In the genomic region with DNA sequence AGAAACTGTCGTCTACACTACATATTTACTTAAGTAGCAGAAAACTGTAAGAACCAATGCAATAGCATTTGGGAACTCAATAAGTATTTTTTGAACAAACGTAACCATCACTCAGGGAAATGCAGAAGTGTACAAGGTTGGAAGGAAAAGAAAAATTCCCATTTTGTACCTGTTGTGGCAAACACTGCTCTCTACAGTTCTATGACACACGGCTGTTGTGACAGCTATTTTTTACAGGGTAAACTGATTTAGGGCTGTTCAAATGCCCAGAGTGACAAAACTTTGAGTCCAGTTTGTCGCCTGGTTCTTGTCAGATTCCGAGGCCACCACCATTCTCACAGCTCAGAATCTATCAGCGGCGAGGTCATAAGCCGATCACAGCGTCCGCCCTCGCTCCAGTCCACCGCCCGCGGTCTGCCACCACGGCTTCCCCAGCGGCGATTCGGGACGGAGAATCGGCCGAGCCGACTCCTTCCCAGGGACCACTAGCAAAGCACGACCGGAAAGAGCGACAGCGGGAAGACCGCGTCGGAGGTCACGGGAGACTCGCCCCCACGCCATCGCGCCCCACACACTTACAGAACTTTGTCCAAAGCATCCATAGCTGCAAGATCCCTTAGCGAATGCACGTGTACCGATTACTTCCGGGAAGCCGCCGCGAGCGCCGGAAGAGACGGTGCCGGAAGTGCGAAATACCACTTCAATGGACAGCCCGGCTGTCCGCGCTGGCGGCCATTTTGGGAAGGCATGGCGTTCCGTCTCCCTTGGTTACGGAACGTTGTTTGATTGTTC, we compare ENCODE assay signal across 8 mouse cellular contexts. TPM values are rescaled to one million over a fixed set of nuclear protein-coding genes. Genes with fewer than 3 reads are reported as not detected.
DNase-seq lines count a peak whose midpoint lies in the region; ATAC-seq lines count a peak whose summit lies in the region.

Gene Rpf2, minus strand, starts transcription at position 663 of the 792 bp plus-strand sequence.

- H3K4me2 ChIP-seq in hindbrain, embryonic 13.5 days = peak within 1 kb of the TSS; percentile 70

- no peaks in the 10 kb centered on the region for H3K9me3 ChIP-seq in hindbrain, embryonic 13.5 days

- WGBS in hindbrain, embryonic 13.5 days = under 1% methylated on average over 54 of the region's 54 CpGs

- H3K4me3 ChIP-seq in hindbrain, embryonic 13.5 days = peak within 1 kb of the TSS; percentile 78

- peaks cover 62% of the 10 kb centered on the region for H3K36me3 ChIP-seq in hindbrain, embryonic 13.5 days

- H3K4me1 ChIP-seq in hindbrain, embryonic 13.5 days (replicated peaks) = peaks cover 16% of the 10 kb centered on the region

- peak; percentile 96 for ATAC-seq in hindbrain, embryonic 13.5 days (ENCODE audit: low FRiP score)

- H3K27me3 ChIP-seq in hindbrain, embryonic 13.5 days = no peaks in the 10 kb centered on the region

- H3K27ac ChIP-seq in hindbrain, embryonic 13.5 days = peak within 1 kb of the TSS; percentile 88

- peak within 1 kb of the TSS; percentile 78 for H3K9ac ChIP-seq in hindbrain, embryonic 13.5 days

- peak; percentile 93 for DNase-seq in R1 (ENCODE audit: low read depth, low spot score)
- peak; percentile 87 to 90 for DNase-seq in cerebellum, postnatal 10 days
- peak; percentile 69 to 75 for DNase-seq in frontal cortex, postnatal 14 days (ENCODE audit: low spot score in 2 of 2)
- DNase-seq in left cerebral cortex, adult 11 months (ENCODE audit: low spot score) = peak; percentile 66
- DNase-seq in lung, postnatal 4 days = peak; percentile 85 to 90
- DNase-seq in retina, postnatal 7 days (ENCODE audit: low read depth, low spot score) = peak; percentile 83
- DNase-seq in urinary bladder, postnatal 14 days (ENCODE audit: low spot score) = peak; percentile 81

RNA-seq across cellular contexts. Expression of gene Rpf2, which starts in this region (rescaled TPM):
- 72.6 and 81.7 TPM in 2 replicates for polyA plus RNA-seq in hindbrain, embryonic 13.5 days (2015; fragmentation: Nextera tagmentation; extraction: Ambion mirVana)

Comparison
In these comparisons a context has a peak if more than half of its experiments do, and no peak if none do; other contexts are left out.
1. Peak in every context shown above with its lines: DNase-seq, ATAC-seq, H3K4me3 ChIP-seq and H3K27ac ChIP-seq.